Mouse (Mus musculus) MEL (cell line): ENCODE data around the gene Klrb1f. TPM values are rescaled to one million over a fixed set of nuclear protein-coding genes. Genes with fewer than 3 reads are reported as not detected.

Source experiments
- DNase-seq: peaks from one replicate; pipeline ENCODE4 v3.0.0; 2011; ENCODE audit warnings: low read depth, low spot score
- H3K27ac ChIP-seq: 2 replicates; pipeline ENCODE4 v1.5.1; 2012; ENCODE audit warnings: low read depth, mild to moderate bottlenecking, control low read depth, low read length, moderate library complexity; ENCODE audit not compliant: control insufficient read depth
- H3K27me3 ChIP-seq, 2 experiments: fragments of 150-350 bp in 1 of 2; sonication (generic) in 1 of 2; 2 replicates each; pipeline ENCODE4 v1.6.1; 2012; ENCODE audit warnings: low read length in 2 of 2, mild to moderate bottlenecking in 2 of 2, improper control_type of control experiment in 1 of 2, moderate library complexity in 1 of 2; ENCODE audit not compliant: insufficient read depth in 2 of 2, control insufficient read depth in 1 of 2
- H3K36me3 ChIP-seq, 2 experiments: 2 replicates each; pipeline ENCODE4 v1.6.1; 2012 to 2014; ENCODE audit warnings: low read length in 2 of 2, improper control_type of control experiment in 1 of 2, inconsistent platforms in 1 of 2, mild to moderate bottlenecking in 1 of 2; ENCODE audit not compliant: insufficient read depth in 2 of 2, control insufficient read depth in 1 of 2
- H3K4me1 ChIP-seq, 2 experiments: fragments of 150-350 bp in 1 of 2; sonication (generic) in 1 of 2; 2 replicates each; pipeline ENCODE4 v1.6.1; 2012; ENCODE audit warnings: low read length in 2 of 2, improper control_type of control experiment in 1 of 2, mild to moderate bottlenecking in 1 of 2; ENCODE audit not compliant: insufficient read depth in 2 of 2, control insufficient read depth in 1 of 2
- H3K4me3 ChIP-seq, 2 experiments: fragments of 150-350 bp in 1 of 2; sonication (generic) in 1 of 2; 2 replicates each; pipeline ENCODE4 v1.5.1; 2012; ENCODE audit warnings: low read depth in 2 of 2, low read length in 2 of 2, mild to moderate bottlenecking in 2 of 2, moderate library complexity in 2 of 2, control low read depth in 1 of 2, improper control_type of control experiment in 1 of 2; ENCODE audit not compliant: control insufficient read depth in 1 of 2, insufficient read depth in 1 of 2
- H3K79me2 ChIP-seq: 2 replicates; pipeline ENCODE4 v1.6.1; 2012; ENCODE audit warnings: mild to moderate bottlenecking, low read length, moderate library complexity; ENCODE audit not compliant: control insufficient read depth, poor library complexity, insufficient read depth
- H3K9ac ChIP-seq: 2 replicates; pipeline ENCODE4 v1.6.1; 2012; ENCODE audit warnings: low read depth, mild to moderate bottlenecking, control low read depth, low read length, moderate library complexity; ENCODE audit not compliant: control insufficient read depth, poor library complexity, severe bottlenecking
- H3K9me3 ChIP-seq: fragments of 150-350 bp; sonication (generic); replicated peaks from 2 replicates; pipeline ENCODE4 v1.6.1; 2012; ENCODE audit warnings: mild to moderate bottlenecking, low read length, improper control_type of control experiment, moderate library complexity; ENCODE audit not compliant: insufficient read depth
- CHD1 ChIP-seq: IDR thresholded peaks from 2 replicates; pipeline ENCODE4 v1.6.1; 2012; ENCODE audit warnings: low read depth, mild to moderate bottlenecking, inconsistent platforms, low read length, improper control_type of control experiment
- ETS1 ChIP-seq: IDR thresholded peaks from 2 replicates; pipeline ENCODE4 v1.6.1; 2012; ENCODE audit warnings: low read depth, mild to moderate bottlenecking, inconsistent platforms, low read length, improper control_type of control experiment, moderate library complexity
- KAT2A ChIP-seq: conservative IDR thresholded peaks from 2 replicates; pipeline ENCODE4 v1.6.1; 2012; ENCODE audit warnings: low read depth, low read length, improper control_type of control experiment, inconsistent platforms
- MYB ChIP-seq: IDR thresholded peaks from 2 replicates; pipeline ENCODE4 v1.6.1; 2011; ENCODE audit warnings: mild to moderate bottlenecking, low read depth, low read length, improper control_type of control experiment
- MYC ChIP-seq: IDR thresholded peaks from 2 replicates; pipeline ENCODE4 v1.6.1; 2011; ENCODE audit warnings: low read depth, mild to moderate bottlenecking, low read length, improper control_type of control experiment, moderate library complexity
- NRF1 ChIP-seq: IDR thresholded peaks from 2 replicates; pipeline ENCODE4 v1.6.1; 2014; ENCODE audit warnings: low read depth, mild to moderate bottlenecking, inconsistent platforms, low read length, improper control_type of control experiment, moderate library complexity; ENCODE audit not compliant: poor library complexity, insufficient read depth, severe bottlenecking
- POLR2A ChIP-seq, 2 experiments: IDR thresholded peaks; 2 replicates each; pipeline ENCODE4 v1.6.1; 2011 to 2012; ENCODE audit warnings: low read length in 2 of 2, mild to moderate bottlenecking in 2 of 2, control low read depth in 1 of 2, improper control_type of control experiment in 1 of 2, low read depth in 1 of 2, moderate library complexity in 1 of 2; ENCODE audit not compliant: control insufficient read depth in 1 of 2, insufficient read depth in 1 of 2, poor library complexity in 1 of 2
- POLR2AphosphoS2 ChIP-seq: IDR thresholded peaks from 2 replicates; pipeline ENCODE4 v1.6.1; 2011; ENCODE audit warnings: low read length, improper control_type of control experiment
- RCOR1 ChIP-seq: IDR thresholded peaks from 2 replicates; pipeline ENCODE4 v1.6.1; 2012; ENCODE audit warnings: low read depth, mild to moderate bottlenecking, inconsistent platforms, low read length, improper control_type of control experiment
- SIN3A ChIP-seq: IDR thresholded peaks from 2 replicates; pipeline ENCODE4 v1.6.1; 2012; ENCODE audit warnings: low read length, improper control_type of control experiment, inconsistent platforms
- ZMIZ1 ChIP-seq: IDR thresholded peaks from 2 replicates; pipeline ENCODE4 v1.6.1; 2012; ENCODE audit warnings: low read depth, mild to moderate bottlenecking, inconsistent platforms, low read length, improper control_type of control experiment, moderate library complexity
- ZNF384 ChIP-seq: IDR thresholded peaks from 2 replicates; pipeline ENCODE4 v1.6.1; 2012; ENCODE audit warnings: low read depth, mild to moderate bottlenecking, inconsistent platforms, low read length, improper control_type of control experiment
- polyA plus RNA-seq, 2 experiments: library from polyadenylated mRNA; stranded (reverse) in 1 of 2; unstranded in 1 of 2; fragments of >175 nt in 1 of 2; fragments of >200 nt in 1 of 2; gene quantifications; 2 replicates each; pipeline versions ENCODE4 v1.2.1 to v1.2.4; 2012; ENCODE audit warnings: low replicate concordance in 2 of 2, low read depth in 1 of 2; ENCODE audit not compliant: insufficient read length in 2 of 2, insufficient read depth in 1 of 2, missing spikeins in 1 of 2
- total RNA-seq: library from RNA; depleted of rRNA; stranded (reverse); fragments of 300-350 nt; gene quantifications from 2 replicates; pipeline ENCODE4 v1.2.3, GENCODE M21; 2012

The Klrb1f gene
- total and polyA plus RNA-seq, 3 experiments: 0.27 to 0.52 TPM; not detected in 1

DNA sequence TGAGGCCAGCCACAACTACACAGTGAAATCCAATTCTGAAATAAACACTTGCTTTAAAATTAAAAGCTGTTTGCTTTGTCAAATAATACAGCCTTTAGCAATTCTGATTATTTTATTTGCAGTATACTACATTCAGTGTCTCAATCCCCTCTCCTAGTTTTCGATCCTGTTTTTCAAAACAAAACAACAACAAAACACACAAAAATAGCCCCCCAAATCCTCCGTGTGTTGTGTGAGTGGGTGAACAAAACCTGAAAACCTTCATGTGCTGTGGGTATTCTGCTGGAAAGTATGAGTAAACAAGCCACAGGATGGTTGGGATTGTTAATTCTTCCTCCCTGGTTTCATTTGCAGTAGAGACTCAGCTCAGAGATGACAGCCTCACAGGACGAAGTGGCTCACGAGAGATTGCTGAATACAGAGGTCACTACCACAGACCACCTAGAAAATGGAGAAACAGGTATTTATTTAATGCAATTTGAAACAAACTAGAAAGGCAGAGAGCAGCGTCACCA is 31.9 kb upstream of the Klrb1f start:
- peak overlapping the region; percentile 45; the same call in 1 of the 2 replicates for H3K27ac ChIP-seq
- TF ChIP-seq SIN3A: 0 out of 2 replicates have a peak, but pooled peaks have one; percentile 19
- 0 out of 2 replicates have a peak, but pooled peaks have one; percentile 36 for TF ChIP-seq MYC
- peak; percentile 83; the same call in 1 of the 2 replicates for TF ChIP-seq POLR2AphosphoS2
- TF ChIP-seq KAT2A: no peak
- no peak; the same call in 1 of the 2 replicates for TF ChIP-seq MYB
- peak; percentile 63; the same call in 1 of the 2 replicates for TF ChIP-seq ZMIZ1
- TF ChIP-seq CHD1: peak; percentile 89; the same call in 1 of the 2 replicates
- TF ChIP-seq ETS1: 0 out of 2 replicates have a peak, but pooled peaks have one; percentile 11
- TF ChIP-seq RCOR1: 0 out of 2 replicates have a peak, but pooled peaks have one; percentile 5
- no peak for TF ChIP-seq NRF1
- H3K79me2 ChIP-seq: peaks cover 45% of the 10 kb centered on the region
- H3K9me3 ChIP-seq: no peaks in the 10 kb centered on the region
- DNase-seq: peak; percentile 48
- H3K27me3 ChIP-seq: no peaks in the 10 kb centered on the region
- peak overlapping the region; percentile 65 for H3K9ac ChIP-seq
- no peak overlapping the region for H3K4me3 ChIP-seq
- H3K36me3 ChIP-seq: peaks cover 48 to 57% of the 10 kb centered on the region in 2 experiments
- peaks cover 0 to 18% of the 10 kb centered on the region in 2 experiments; a peak in 3 of 4 replicates for H3K4me1 ChIP-seq

DNA sequence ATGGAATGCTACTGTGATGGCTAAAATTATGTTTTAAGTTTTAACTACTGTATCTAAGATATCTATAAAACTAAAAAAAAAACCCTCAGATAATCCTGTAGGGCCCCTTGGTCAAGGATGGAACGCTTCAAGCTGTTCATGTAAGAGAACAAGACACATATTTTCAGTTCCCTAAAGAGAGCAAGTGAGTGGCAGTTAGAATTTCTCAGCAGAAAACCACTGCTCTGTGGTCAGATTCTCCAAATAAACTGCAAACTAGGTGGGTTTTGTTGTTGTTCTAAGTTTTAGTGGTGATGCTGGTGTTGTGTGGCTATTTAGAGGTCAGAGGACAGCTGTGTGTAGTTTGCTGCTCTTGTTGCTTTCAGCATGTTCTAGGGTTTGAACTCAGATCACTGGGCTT is 31.3 kb upstream of the Klrb1f start:
- Histone ChIP-seq H3K9ac (peak overlapping the region; percentile 65; the same call in 1 of the 2 replicates), H3K4me3 (no peak overlapping the region), H3K27me3 (no peaks in the 10 kb centered on the region), H3K27ac (peak overlapping the region; percentile 45; the same call in 1 of the 2 replicates), H3K9me3 (no peaks in the 10 kb centered on the region), H3K36me3 (peaks cover 52 to 63% of the 10 kb centered on the region in 2 experiments), H3K4me1 (peaks cover 0 to 18% of the 10 kb centered on the region in 2 experiments; a peak in 3 of 4 replicates), H3K79me2 (peaks cover 41% of the 10 kb centered on the region)
- TF ChIP-seq POLR2AphosphoS2: 0 out of 2 replicates have a peak, but pooled peaks have one; percentile 3
- TF ChIP-seq ZNF384: no peak
- peak in 1 of 2 experiments; percentile 44; a peak in 2 of 4 replicates for TF ChIP-seq POLR2A (IDR thresholded peaks at IDR 0.05; ENCODE audit: control insufficient read depth in 1 of 2, insufficient read depth in 1 of 2, low read depth in 1 of 2, low read length in 2 of 2, poor library complexity in 1 of 2)
- 0 out of 2 replicates have a peak, but pooled peaks have one; percentile 15 for TF ChIP-seq MYB
- TF ChIP-seq ZMIZ1: no peak
- peak; percentile 53 for DNase-seq
